Mouse (Mus musculus): Measurements from ENCODE around the gene Trp73.

Trp73 gene

DNA sequence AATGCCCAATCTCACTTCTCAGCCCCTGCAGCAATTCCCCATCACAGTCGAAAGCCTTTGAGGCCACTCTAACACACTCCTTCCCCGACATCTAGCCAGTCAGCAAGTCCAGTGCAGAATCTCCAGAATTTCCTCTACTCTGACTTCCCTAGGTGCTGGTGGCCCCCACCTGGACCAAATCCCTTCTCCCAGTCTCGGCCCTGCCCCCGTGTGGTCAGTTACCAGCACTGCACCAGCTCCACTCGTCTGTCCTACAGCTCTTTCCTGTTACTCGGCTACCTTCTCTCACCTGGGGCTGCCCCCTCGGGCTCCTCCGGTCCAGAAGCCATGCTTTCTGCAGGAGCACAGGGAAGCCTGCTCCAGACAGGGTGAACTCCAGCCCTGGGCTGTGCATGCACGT, 46.8 kb downstream of the Trp73 start:
- DNase-seq: no peak

GRCm38 (mm10) chr4:154091356-154091755, 48.7 kb downstream of the Trp73 start:
- no peak for DNase-seq

- no peak for DNase-seq
These were observed 50.8 kb downstream of the Trp73 start for GRCm38 (mm10) chr4:154089205-154089604.

DNA sequence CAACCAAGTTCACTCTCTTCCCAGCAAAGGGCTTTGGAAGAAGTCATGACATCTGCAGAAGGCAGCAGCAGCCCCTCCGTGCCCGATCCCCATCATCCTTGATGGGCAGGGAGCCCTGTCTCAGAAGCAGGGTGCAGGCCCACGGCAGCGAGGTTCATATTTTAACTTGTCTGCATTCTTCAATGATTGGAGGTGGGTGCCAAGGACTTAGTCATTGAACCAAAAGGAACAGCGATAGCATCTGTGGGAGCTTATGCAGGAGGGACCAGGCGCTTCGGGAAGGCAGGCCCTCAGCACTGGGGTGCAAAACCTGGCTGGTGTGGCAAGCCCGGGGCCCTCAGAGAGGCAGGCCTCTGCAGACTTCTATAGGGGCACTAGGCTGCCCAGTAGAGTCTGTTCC, 53.6 kb downstream of the Trp73 start:
- DNase-seq: no peak

GRCm38 (mm10) chr4:154085856-154086255, 54.2 kb downstream of the Trp73 start:
- DNase-seq: no peak

GRCm38 (mm10) chr4:154081974-154082373, 58.0 kb downstream of the Trp73 start:
- no peak for DNase-seq

DNA sequence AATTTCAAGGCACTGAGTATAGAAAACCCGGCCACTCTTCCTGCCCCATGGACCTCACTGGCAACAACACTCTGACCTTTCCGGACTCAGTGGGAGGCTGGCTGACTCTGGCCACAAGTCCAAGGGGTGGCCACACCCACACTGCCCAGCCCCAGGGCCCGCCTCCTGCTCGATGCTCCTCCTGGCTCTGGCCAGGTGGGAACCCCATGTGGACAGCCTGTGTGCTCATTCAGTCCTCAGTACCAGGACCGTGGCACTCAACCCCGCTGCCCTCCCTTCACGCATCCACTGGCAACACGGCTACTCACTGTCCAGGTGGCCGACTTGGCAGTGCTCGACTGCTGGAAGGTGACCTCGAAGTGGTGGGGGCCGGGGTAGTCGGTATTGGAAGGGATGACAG, 59.0 kb downstream of the Trp73 start:
- no peak for DNase-seq

DNA sequence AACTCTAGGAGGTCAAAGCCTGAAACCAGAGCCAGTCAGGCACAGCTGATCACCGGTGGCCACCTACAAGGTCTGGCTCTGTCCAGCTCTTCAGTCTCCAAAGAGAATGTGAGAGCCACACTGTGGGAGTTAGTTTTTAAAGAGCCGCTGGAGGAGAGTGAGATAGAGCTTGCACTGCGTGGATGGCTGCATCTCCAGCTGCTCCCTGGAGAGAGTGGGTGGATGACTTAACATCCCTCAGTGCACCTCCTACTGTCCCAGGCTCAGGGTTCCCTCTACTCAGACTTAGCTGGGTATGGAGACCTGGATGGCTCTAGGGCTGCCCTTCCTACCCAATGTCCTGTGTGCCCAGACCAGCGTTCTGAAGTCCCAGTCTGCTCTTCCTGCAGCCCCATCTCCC, 59.8 kb downstream of the Trp73 start:
- no peak for DNase-seq

GRCm38 (mm10) chr4:154071941-154072340, 68.1 kb downstream of the Trp73 start:
- no peak for DNase-seq

GRCm38 (mm10) chr4:154071521-154071920, 68.5 kb downstream of the Trp73 start:
- peak; percentile 25 for DNase-seq

GRCm38 (mm10) chr4:154070896-154071295, 69.1 kb downstream of the Trp73 start:
- peak; percentile 74 for DNase-seq

- DNase-seq: peak; percentile 66
These were observed 74.9 kb downstream of the Trp73 start for GRCm38 (mm10) chr4:154064827-154065773.

- no peak for DNase-seq
These were observed 82.3 kb downstream of the Trp73 start for GRCm38 (mm10) chr4:154057696-154058095.

DNA sequence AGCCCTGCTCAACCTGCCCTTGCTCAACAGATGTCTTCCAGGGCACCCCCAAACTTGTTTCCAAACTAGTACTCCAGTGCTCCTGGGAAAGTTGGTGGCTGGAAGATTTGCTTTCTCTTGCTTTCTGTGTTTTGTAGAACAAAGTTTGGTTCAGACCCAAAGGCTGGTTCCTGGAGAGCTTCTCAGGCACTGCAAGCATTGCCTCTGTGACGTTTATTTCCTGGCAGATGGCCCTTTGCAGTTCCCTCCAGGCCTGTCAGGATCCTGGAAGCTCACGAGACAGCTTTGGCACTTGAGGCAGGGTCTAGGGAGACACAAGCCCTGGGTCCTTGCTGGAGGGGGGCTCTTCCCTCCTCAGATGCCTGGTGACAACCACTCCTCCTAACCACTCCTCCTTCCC, 83.3 kb downstream of the Trp73 start:
- DNase-seq: no peak

- no peak for DNase-seq
These were observed 84.0 kb downstream of the Trp73 start for GRCm38 (mm10) chr4:154056046-154056445.

- DNase-seq: no peak
These were observed 84.5 kb downstream of the Trp73 start for GRCm38 (mm10) chr4:154055482-154055881.

- no peak for DNase-seq
These were observed 86.9 kb downstream of the Trp73 start for GRCm38 (mm10) chr4:154053065-154053464.

- no peak for DNase-seq
These were observed 88.6 kb downstream of the Trp73 start for GRCm38 (mm10) chr4:154051401-154051800.

DNA sequence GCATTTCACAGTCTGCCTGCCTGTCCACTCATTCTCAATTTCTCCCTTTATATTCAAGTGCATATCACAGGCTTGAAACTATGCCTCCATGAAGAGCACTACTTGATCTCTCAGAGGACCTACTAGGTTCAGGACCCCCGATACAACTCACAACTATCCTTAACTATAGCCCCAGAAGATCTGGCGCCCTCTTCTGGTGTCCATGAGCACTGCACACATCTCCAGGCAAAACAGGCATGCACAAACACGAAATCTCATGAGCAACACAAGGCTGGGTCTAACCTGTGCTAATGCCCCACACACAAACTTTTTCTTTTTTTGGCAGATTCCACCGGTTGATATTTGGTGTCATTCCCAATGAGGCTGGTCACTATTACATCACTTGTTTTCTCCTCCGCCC, 94.2 kb downstream of the Trp73 start:
- no peak for DNase-seq

GRCm38 (mm10) chr4:154042577-154042976, 97.4 kb downstream of the Trp73 start, which contains the start of gene Ccdc27:
TSS of gene Ccdc27 (minus strand) at chr4:154042677.
- no peak for DNase-seq

DNA sequence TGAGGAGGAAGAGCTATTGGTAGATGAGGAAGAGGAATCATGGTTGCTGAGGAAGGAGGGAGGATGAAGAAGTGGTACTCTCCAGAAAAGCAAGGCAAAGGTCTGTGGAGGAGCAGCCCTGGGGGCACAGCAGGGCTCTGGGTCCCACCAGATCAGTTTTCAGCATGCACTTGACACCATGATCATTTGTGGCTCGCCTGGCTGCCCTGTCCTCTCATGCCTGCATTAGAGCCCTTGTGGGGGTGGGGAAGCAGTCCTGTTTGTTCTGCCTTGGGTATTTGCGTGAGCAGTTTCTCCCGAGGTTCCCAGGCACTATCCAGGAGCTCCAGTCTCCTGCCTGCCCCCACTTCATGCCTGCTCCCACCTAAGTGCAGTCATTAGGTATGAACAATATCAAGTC, 102.9 kb downstream of the Trp73 start:
- DNase-seq: no peak

- DNase-seq: peak; percentile 31
These were observed 111.4 kb downstream of the Trp73 start for GRCm38 (mm10) chr4:154028646-154029045.

DNA sequence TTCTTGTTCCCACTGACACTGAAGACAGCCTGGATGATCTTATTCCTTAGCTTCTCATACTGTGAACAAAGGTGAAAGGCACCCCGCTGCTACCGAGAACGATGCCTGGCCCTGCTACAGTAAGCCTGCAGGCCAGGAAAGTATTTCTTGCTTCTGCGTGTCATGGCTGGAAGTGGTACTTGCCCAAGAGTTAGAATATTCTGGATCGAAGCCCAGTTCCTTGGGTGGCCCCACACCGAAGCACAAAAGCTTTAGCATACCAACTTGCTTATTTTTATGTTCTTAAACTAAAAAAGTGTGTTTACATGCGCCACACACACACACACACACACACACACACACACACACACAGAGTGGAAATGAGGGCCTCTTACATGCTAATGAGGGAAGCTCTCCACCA, 111.9 kb downstream of the Trp73 start:
- no peak for DNase-seq

- no peak for DNase-seq
These were observed 113.6 kb downstream of the Trp73 start for GRCm38 (mm10) chr4:154026441-154026761.

Data from embryo, embryonic 11 days (tissue).